Mouse (Mus musculus): ENCODE data around the gene Wdhd1. TPM values are rescaled to one million over a fixed set of nuclear protein-coding genes. Genes with fewer than 3 reads are reported as not detected.
A peak's percentile ranks its signal among the peaks of the same experiment; 100 is the strongest.

The Wdhd1 gene
- polyA plus RNA-seq, 1 experiment = 5.3 TPM

GRCm38 (mm10) chr14:47285271-47285670, 8.6 kb upstream of the Wdhd1 start:
- Histone ChIP-seq H3K4me1 (ENCODE audit: control insufficient read depth, insufficient read depth, low read length) (no peaks in the 10 kb centered on the region), H3K4me3 (ENCODE audit: insufficient read depth, low read length) (no peak overlapping the region), H3K27ac (ENCODE audit: insufficient read depth, low read length) (no peak overlapping the region)
- TF ChIP-seq POLR2A (IDR thresholded peaks at IDR 0.05; ENCODE audit: extremely low read depth, insufficient read depth, low read length) (no peak), CTCF (IDR thresholded peaks at IDR 0.05; ENCODE audit: extremely low read depth, insufficient read depth, low read length) (no peak)

DNA sequence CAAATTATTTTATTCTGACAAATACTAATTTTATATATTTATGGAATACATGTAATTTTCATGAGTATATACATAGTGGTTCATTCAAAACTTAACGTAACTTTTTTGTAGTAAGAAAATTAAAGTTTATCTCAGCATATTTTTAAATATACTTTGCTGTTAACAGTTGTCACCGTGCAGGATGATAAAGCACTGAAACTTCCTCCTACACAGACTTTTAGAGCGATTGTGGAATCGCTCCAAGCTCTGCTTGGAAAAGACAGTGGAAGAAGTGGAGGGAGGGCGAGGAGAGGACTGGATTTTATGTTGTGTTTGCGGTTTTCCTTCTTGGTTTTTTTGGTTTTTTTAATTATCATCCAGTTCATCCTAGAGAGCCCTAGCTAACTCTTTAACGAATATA, 6.9 kb upstream of the Wdhd1 start:
- TF ChIP-seq CTCF (IDR thresholded peaks at IDR 0.05; ENCODE audit: extremely low read depth, insufficient read depth, low read length) (no peak), POLR2A (IDR thresholded peaks at IDR 0.05; ENCODE audit: extremely low read depth, insufficient read depth, low read length) (no peak)
- Histone ChIP-seq H3K4me1 (ENCODE audit: control insufficient read depth, insufficient read depth, low read length) (no peaks in the 10 kb centered on the region), H3K27ac (ENCODE audit: insufficient read depth, low read length) (no peak overlapping the region), H3K4me3 (ENCODE audit: insufficient read depth, low read length) (no peak overlapping the region)

- no peak for TF ChIP-seq POLR2A (IDR thresholded peaks at IDR 0.05; ENCODE audit: extremely low read depth, insufficient read depth, low read length)
- no peak for TF ChIP-seq CTCF (IDR thresholded peaks at IDR 0.05; ENCODE audit: extremely low read depth, insufficient read depth, low read length)
- H3K4me1 ChIP-seq (ENCODE audit: control insufficient read depth, insufficient read depth, low read length) = no peaks in the 10 kb centered on the region
Measured at GRCm38 (mm10) chr14:47281535-47281934, 4.9 kb upstream of the Wdhd1 start.

DNA sequence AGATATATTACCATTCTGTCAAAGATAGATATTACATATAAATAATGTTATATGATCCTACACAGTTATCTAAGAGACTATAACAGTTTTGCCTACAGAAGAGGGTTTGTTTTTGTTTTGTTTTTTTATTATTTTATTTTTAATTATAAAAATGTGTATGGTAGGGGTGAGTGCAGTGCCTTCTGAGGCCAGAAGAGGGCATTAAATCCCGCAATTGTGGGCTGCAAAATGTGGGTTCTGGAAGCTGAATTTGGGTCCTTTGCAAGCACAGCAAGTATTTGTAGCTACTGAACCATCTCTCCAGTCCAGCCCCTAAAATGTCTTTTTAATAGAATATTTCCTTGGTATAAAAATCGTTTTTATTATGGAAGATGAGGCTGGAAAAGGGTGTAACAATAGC, 2.4 kb upstream of the Wdhd1 start:
- Histone ChIP-seq H3K4me1 (ENCODE audit: control insufficient read depth, insufficient read depth, low read length) (peaks cover 2% of the 10 kb centered on the region; the same call in 1 of the 2 replicates), H3K4me3 (ENCODE audit: insufficient read depth, low read length) (no peak overlapping the region), H3K27ac (ENCODE audit: insufficient read depth, low read length) (no peak overlapping the region)
- TF ChIP-seq POLR2A (IDR thresholded peaks at IDR 0.05; ENCODE audit: extremely low read depth, insufficient read depth, low read length) = no peak
- TF ChIP-seq CTCF (IDR thresholded peaks at IDR 0.05; ENCODE audit: extremely low read depth, insufficient read depth, low read length) = no peak

More at GRCm38 (mm10) chr14:47281535-47281934, 4.9 kb upstream of the Wdhd1 start:
- Histone ChIP-seq H3K27ac (ENCODE audit: insufficient read depth, low read length) (no peak overlapping the region), H3K4me3 (ENCODE audit: insufficient read depth, low read length) (no peak overlapping the region)

GRCm38 (mm10) chr14:47276036-47276603, 537 bp downstream of the Wdhd1 start:
- no peak for TF ChIP-seq CTCF (IDR thresholded peaks at IDR 0.05; ENCODE audit: extremely low read depth, insufficient read depth, low read length)
- no peak for TF ChIP-seq POLR2A (IDR thresholded peaks at IDR 0.05; ENCODE audit: extremely low read depth, insufficient read depth, low read length)
- Histone ChIP-seq H3K27ac (ENCODE audit: insufficient read depth, low read length) (no peak overlapping the region), H3K4me1 (ENCODE audit: control insufficient read depth, insufficient read depth, low read length) (peaks cover 2% of the 10 kb centered on the region; the same call in 1 of the 2 replicates), H3K4me3 (ENCODE audit: insufficient read depth, low read length) (peak overlapping the region; percentile 72)

DNA sequence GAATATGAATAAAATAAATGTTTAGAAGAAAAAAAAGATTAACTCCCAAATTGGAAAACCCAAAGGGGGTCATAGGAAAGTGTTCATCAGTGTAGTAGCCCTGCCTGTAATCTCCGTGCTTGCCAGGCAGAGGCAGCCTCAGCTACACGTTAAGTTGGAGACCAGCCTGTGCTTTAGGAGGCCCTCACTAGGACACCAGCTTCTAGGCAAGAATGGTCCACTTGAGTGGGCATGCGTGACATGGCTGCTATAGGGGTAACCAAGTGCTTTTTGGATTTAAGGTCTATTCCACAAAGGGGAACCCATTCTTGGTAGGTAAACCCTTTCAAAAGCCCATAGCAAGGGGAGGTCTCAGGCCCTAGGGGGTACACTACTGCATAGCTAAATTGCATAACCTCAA, 1.2 kb downstream of the Wdhd1 start:
- TF ChIP-seq CTCF (IDR thresholded peaks at IDR 0.05; ENCODE audit: extremely low read depth, insufficient read depth, low read length) = no peak
- TF ChIP-seq POLR2A (IDR thresholded peaks at IDR 0.05; ENCODE audit: extremely low read depth, insufficient read depth, low read length) = no peak
- Histone ChIP-seq H3K4me1 (ENCODE audit: control insufficient read depth, insufficient read depth, low read length) (peaks cover 2% of the 10 kb centered on the region; the same call in 1 of the 2 replicates), H3K4me3 (ENCODE audit: insufficient read depth, low read length) (no peak overlapping the region), H3K27ac (ENCODE audit: insufficient read depth, low read length) (no peak overlapping the region)

GRCm38 (mm10) chr14:47273751-47274150, 2.9 kb downstream of the Wdhd1 start:
- TF ChIP-seq CTCF (IDR thresholded peaks at IDR 0.05; ENCODE audit: extremely low read depth, insufficient read depth, low read length) (no peak), POLR2A (IDR thresholded peaks at IDR 0.05; ENCODE audit: extremely low read depth, insufficient read depth, low read length) (no peak)
- peaks cover 2% of the 10 kb centered on the region; the same call in 1 of the 2 replicates for H3K4me1 ChIP-seq (ENCODE audit: control insufficient read depth, insufficient read depth, low read length)

GRCm38 (mm10) chr14:47269706-47270105, 7.0 kb downstream of the Wdhd1 start:
- 0 out of 2 replicates have a peak, but pooled peaks cover 1% of the 10 kb centered on the region for H3K4me1 ChIP-seq (ENCODE audit: control insufficient read depth, insufficient read depth, low read length)
- no peak overlapping the region for H3K4me3 ChIP-seq (ENCODE audit: insufficient read depth, low read length)
- H3K27ac ChIP-seq (ENCODE audit: insufficient read depth, low read length) = no peak overlapping the region
- TF ChIP-seq CTCF (IDR thresholded peaks at IDR 0.05; ENCODE audit: extremely low read depth, insufficient read depth, low read length) (no peak), POLR2A (IDR thresholded peaks at IDR 0.05; ENCODE audit: extremely low read depth, insufficient read depth, low read length) (no peak)

More at GRCm38 (mm10) chr14:47273751-47274150, 2.9 kb downstream of the Wdhd1 start:
- Histone ChIP-seq H3K4me3 (ENCODE audit: insufficient read depth, low read length) (no peak overlapping the region), H3K27ac (ENCODE audit: insufficient read depth, low read length) (no peak overlapping the region)

GRCm38 (mm10) chr14:47269056-47269455, 7.6 kb downstream of the Wdhd1 start:
- Histone ChIP-seq H3K27ac (ENCODE audit: insufficient read depth, low read length) (no peak overlapping the region), H3K4me3 (ENCODE audit: insufficient read depth, low read length) (no peak overlapping the region), H3K4me1 (ENCODE audit: control insufficient read depth, insufficient read depth, low read length) (0 out of 2 replicates have a peak, but pooled peaks cover 1% of the 10 kb centered on the region)
- no peak for TF ChIP-seq CTCF (IDR thresholded peaks at IDR 0.05; ENCODE audit: extremely low read depth, insufficient read depth, low read length)
- no peak for TF ChIP-seq POLR2A (IDR thresholded peaks at IDR 0.05; ENCODE audit: extremely low read depth, insufficient read depth, low read length)

DNA sequence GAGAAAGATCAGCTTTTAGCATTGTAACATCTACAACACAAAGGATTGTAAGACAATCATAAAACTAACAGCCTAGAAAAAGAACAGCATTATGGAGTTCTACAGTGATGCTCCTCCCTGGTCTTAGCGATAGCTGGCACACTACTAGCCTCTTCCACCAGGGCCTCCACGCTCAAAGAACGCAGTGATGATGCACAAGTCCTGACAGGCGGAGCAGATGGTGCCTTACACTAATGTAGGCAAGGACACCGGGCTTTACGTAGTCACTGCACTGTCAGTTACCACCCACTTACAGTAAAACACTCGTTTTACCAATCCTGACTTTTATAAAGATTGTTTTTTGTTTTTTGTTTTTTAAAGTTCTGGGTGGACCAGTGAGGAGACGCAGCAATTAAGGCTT, 10.8 kb downstream of the Wdhd1 start:
- TF ChIP-seq CTCF (IDR thresholded peaks at IDR 0.05; ENCODE audit: extremely low read depth, insufficient read depth, low read length) (no peak), POLR2A (IDR thresholded peaks at IDR 0.05; ENCODE audit: extremely low read depth, insufficient read depth, low read length) (no peak)
- Histone ChIP-seq H3K27ac (ENCODE audit: insufficient read depth, low read length) (no peak overlapping the region), H3K4me3 (ENCODE audit: insufficient read depth, low read length) (no peak overlapping the region), H3K4me1 (ENCODE audit: control insufficient read depth, insufficient read depth, low read length) (0 out of 2 replicates have a peak, but pooled peaks cover 1% of the 10 kb centered on the region)

Measured in cortical plate, adult 2 months (tissue).